In genomic region chr5:142545014-142545795, GRCm38 (mm10) we compare ENCODE assay signal across 17 mouse cellular contexts. TPM values are rescaled to one million over a fixed set of nuclear protein-coding genes. Genes with fewer than 3 reads are reported as not detected.
DNase-seq lines count a peak whose midpoint lies in the region; ATAC-seq and TF ChIP-seq lines count a peak whose summit lies in the region.
"Had no signal": no experiment of that assay in that cellular context is flagged by ENCODE, and none has a peak within 500 bp of the region (broad histone marks: within the 10 kb centered on the region; RNA-seq: fewer than 3 reads in every experiment).

No protein-coding gene starts in this region.

- H3K9ac ChIP-seq in heart, embryonic 14.5 days (ENCODE audit: low read length) = peak overlapping the region; percentile 27; the same call in 1 of the 2 replicates
- no peak overlapping the region for H3K9ac ChIP-seq in ES-Bruce4 (ENCODE audit: low read depth, poor library complexity, severe bottlenecking)
- H3K9ac ChIP-seq in embryonic facial prominence, embryonic 13.5 days = no peak overlapping the region
- H3K9ac ChIP-seq in hindbrain, embryonic 14.5 days = no peak overlapping the region
- H3K9ac ChIP-seq: embryonic facial prominence, embryonic 12.5 days; neural tube, embryonic 12.5 days had no signal

- no peak for ATAC-seq in heart, embryonic 14.5 days (ENCODE audit: insufficient number of reproducible peaks, insufficient read depth, low FRiP score, low read depth)
- ATAC-seq in embryonic facial prominence, embryonic 13.5 days (ENCODE audit: insufficient number of reproducible peaks, insufficient read depth, low FRiP score, low TSS enrichment, low read depth) = no peak
- ATAC-seq in hindbrain, embryonic 14.5 days (ENCODE audit: low FRiP score) = no peak
- ATAC-seq: forebrain, embryonic 14.5 days had no signal

- intact Hi-C loops in heart, postnatal 10 days (cut with DNase I) = no loop called here

- no peaks in the 10 kb centered on the region for H3K9me3 ChIP-seq in heart, embryonic 14.5 days (ENCODE audit: control insufficient read depth, low read length)
- H3K9me3 ChIP-seq in ES-Bruce4 (replicated peaks; ENCODE audit: control insufficient read depth, insufficient read depth, low read length, poor library complexity, severe bottlenecking) = no peaks in the 10 kb centered on the region
- H3K9me3 ChIP-seq in embryonic facial prominence, embryonic 13.5 days = no peaks in the 10 kb centered on the region
- H3K9me3 ChIP-seq in hindbrain, embryonic 14.5 days (ENCODE audit: control insufficient read depth, low read length) = no peaks in the 10 kb centered on the region
- H3K9me3 ChIP-seq: embryonic facial prominence, embryonic 12.5 days; midbrain, embryonic 10.5 days; neural tube, embryonic 12.5 days had no signal

- no peak for TF ChIP-seq POLR2A in ES-Bruce4 (IDR thresholded peaks at IDR 0.05; ENCODE audit: insufficient read depth, low read length)

- H3K27me3 ChIP-seq in heart, embryonic 14.5 days (ENCODE audit: control insufficient read depth, insufficient read depth, low read length) = no peaks in the 10 kb centered on the region
- H3K27me3 ChIP-seq in ES-Bruce4 (ENCODE audit: control insufficient read depth, insufficient read depth, low read length, poor library complexity, severe bottlenecking) = no peaks in the 10 kb centered on the region
- H3K27me3 ChIP-seq in embryonic facial prominence, embryonic 13.5 days = no peaks in the 10 kb centered on the region
- no peaks in the 10 kb centered on the region for H3K27me3 ChIP-seq in hindbrain, embryonic 14.5 days (ENCODE audit: control insufficient read depth, insufficient read depth, low read length)
- H3K27me3 ChIP-seq: embryonic facial prominence, embryonic 12.5 days; neural tube, embryonic 12.5 days had no signal

- H3K4me3 ChIP-seq in heart, embryonic 14.5 days (ENCODE audit: control insufficient read depth in 1 of 2, insufficient read depth in 1 of 2, low read depth in 1 of 2, low read length in 2 of 2) = no peak overlapping the region
- no peak overlapping the region for H3K4me3 ChIP-seq in ES-Bruce4 (ENCODE audit: low read depth, low read length)
- H3K4me3 ChIP-seq in embryonic facial prominence, embryonic 13.5 days = no peak overlapping the region
- no peak overlapping the region for H3K4me3 ChIP-seq in hindbrain, embryonic 14.5 days (replicated peaks; ENCODE audit: low read length)
- H3K4me3 ChIP-seq: embryonic facial prominence, embryonic 12.5 days; midbrain, embryonic 10.5 days; neural tube, embryonic 12.5 days had no signal

- peaks cover 36 to 53% of the 10 kb centered on the region in 2 experiments for H3K4me1 ChIP-seq in heart, embryonic 14.5 days (ENCODE audit: control insufficient read depth in 2 of 2, insufficient read depth in 2 of 2, low read length in 2 of 2)
- H3K4me1 ChIP-seq in ES-Bruce4 (ENCODE audit: control insufficient read depth, insufficient read depth, low read length) = peaks cover 15% of the 10 kb centered on the region
- peaks cover 40% of the 10 kb centered on the region for H3K4me1 ChIP-seq in embryonic facial prominence, embryonic 13.5 days
- peaks cover 9% of the 10 kb centered on the region; the same call in 1 of the 2 replicates for H3K4me1 ChIP-seq in hindbrain, embryonic 14.5 days (replicated peaks; ENCODE audit: control insufficient read depth, insufficient read depth, low read length)

- no peaks in the 10 kb centered on the region for H3K36me3 ChIP-seq in heart, embryonic 14.5 days (ENCODE audit: control insufficient read depth, insufficient read depth, low read length)
- H3K36me3 ChIP-seq in ES-Bruce4 (ENCODE audit: control insufficient read depth, insufficient read depth, low read length, poor library complexity, severe bottlenecking) = no peaks in the 10 kb centered on the region
- no peaks in the 10 kb centered on the region for H3K36me3 ChIP-seq in embryonic facial prominence, embryonic 13.5 days
- H3K36me3 ChIP-seq in hindbrain, embryonic 14.5 days (replicated peaks; ENCODE audit: control insufficient read depth, insufficient read depth) = 0 out of 2 replicates have a peak, but pooled peaks cover 8% of the 10 kb centered on the region
- H3K36me3 ChIP-seq: embryonic facial prominence, embryonic 12.5 days; midbrain, embryonic 10.5 days had no signal

- TF ChIP-seq CTCF in ES-Bruce4 (IDR thresholded peaks at IDR 0.05; ENCODE audit: low read depth, low read length) = no peak

- no peak for DNase-seq in heart, postnatal 10 days
- DNase-seq in lung, postnatal 36 days = peak; percentile 52
- no peak for DNase-seq in hindbrain, embryonic 14.5 days (ENCODE audit: low spot score)
- DNase-seq in layer of hippocampus, adult 9-10 months (ENCODE audit: low spot score) = no peak
- no peak for DNase-seq in layer of hippocampus, postnatal 10 days (ENCODE audit: low spot score in 2 of 2)
- DNase-seq: cerebellum, adult 9-11 months; gastrocnemius, postnatal 36 days; right cerebral cortex, adult 18-20 months; thymus, postnatal 36 days had no signal

- WGBS in heart, embryonic 14.5 days = 45% methylated on average over 5 of the region's 5 CpGs
- 50% methylated on average over 5 of the region's 5 CpGs for WGBS in embryonic facial prominence, embryonic 13.5 days
- WGBS in hindbrain, embryonic 14.5 days = 88% methylated on average over 5 of the region's 5 CpGs

- peak overlapping the region in 1 of 2 experiments; percentile 10; a peak in 1 of 4 replicates for H3K27ac ChIP-seq in heart, embryonic 14.5 days (replicated peaks in 1 of 2; ENCODE audit: control insufficient read depth in 1 of 2, insufficient read depth in 1 of 2, low read depth in 2 of 2, low read length in 2 of 2)
- H3K27ac ChIP-seq in ES-Bruce4 (ENCODE audit: insufficient read depth, low read length) = peak overlapping the region; percentile 95
- peak overlapping the region; percentile 40; the same call in 1 of the 2 replicates for H3K27ac ChIP-seq in embryonic facial prominence, embryonic 13.5 days
- no peak overlapping the region for H3K27ac ChIP-seq in hindbrain, embryonic 14.5 days
- H3K27ac ChIP-seq: embryonic facial prominence, embryonic 12.5 days; neural tube, embryonic 12.5 days had no signal

- TF ChIP-seq EP300 in ES-Bruce4 (IDR thresholded peaks at IDR 0.05; ENCODE audit: insufficient read depth, low read depth, low read length) = peak; percentile 52; the same call in 1 of the 2 replicates

- peak overlapping the region; percentile 6; the same call in 1 of the 2 replicates for H3K4me2 ChIP-seq in heart, embryonic 14.5 days (ENCODE audit: low read length)
- H3K4me2 ChIP-seq in embryonic facial prominence, embryonic 13.5 days = no peak overlapping the region
- H3K4me2 ChIP-seq in hindbrain, embryonic 14.5 days (replicated peaks) = no peak overlapping the region
- H3K4me2 ChIP-seq: embryonic facial prominence, embryonic 12.5 days; neural tube, embryonic 12.5 days had no signal

RNA-seq across cellular contexts. Expression of gene Radil, which starts 5.7 kb away (rescaled TPM):
- polyA plus RNA-seq in heart, embryonic 14.5 days (2014; fragmentation: Nextera tagmentation; extraction: Ambion mirVana) = 9.7 and 12.1 TPM in 2 replicates
- total RNA-seq in heart, postnatal 10 days (2021) = 1 to 10 TPM; 2.8 to 3.4 TPM
- 78.0 and 79.3 TPM in 2 replicates for polyA plus RNA-seq in ES-Bruce4 (2011; ENCODE audit: insufficient read depth, insufficient read length, low read depth, missing spikeins)
- 6.0 and 8.0 TPM in 2 replicates for polyA plus RNA-seq in embryonic facial prominence, embryonic 13.5 days (2015; fragmentation: Nextera tagmentation; extraction: Ambion mirVana)
- polyA plus RNA-seq in hindbrain, embryonic 14.5 days (2014; fragmentation: Nextera tagmentation; extraction: Ambion mirVana) = 17.4 and 17.8 TPM in 2 replicates
- 10 to 100 TPM; 13.9 to 15.7 TPM for total RNA-seq in layer of hippocampus, postnatal 10 days (2021)
- total RNA-seq: liver, adult 2 months had no signal
- polyA plus RNA-seq: liver, adult 2 months had no signal

RNA-seq across cellular contexts. Expression of gene Papolb, which starts 15.3 kb away (rescaled TPM):
- 0.31 TPM in 2 replicates for polyA plus RNA-seq in heart, embryonic 14.5 days (2014; fragmentation: Nextera tagmentation; extraction: Ambion mirVana)
- under 1 TPM; 0.12 to 0.17 TPM for total RNA-seq in heart, postnatal 10 days (2021)
- 3.3 and 3.9 TPM in 2 replicates for polyA plus RNA-seq in ES-Bruce4 (2011; ENCODE audit: insufficient read depth, insufficient read length, low read depth, missing spikeins)
- 0.04 and 0.18 TPM in 2 replicates for polyA plus RNA-seq in embryonic facial prominence, embryonic 13.5 days (2015; fragmentation: Nextera tagmentation; extraction: Ambion mirVana)
- 0.23 and 0.25 TPM in 2 replicates for polyA plus RNA-seq in hindbrain, embryonic 14.5 days (2014; fragmentation: Nextera tagmentation; extraction: Ambion mirVana)
- under 1 TPM; 0.67 to 0.85 TPM for total RNA-seq in layer of hippocampus, postnatal 10 days (2021)
- total RNA-seq: liver, adult 2 months had no signal
- polyA plus RNA-seq: liver, adult 2 months had no signal
